Mouse (Mus musculus): ENCODE data around the gene Trem2.

GRCm38 (mm10) chr17:48357892-48358291 is 11.7 kb downstream of the Trem2 start:
- TF ChIP-seq CTCF (IDR thresholded peaks at IDR 0.05; ENCODE audit: borderline replicate concordance, insufficient read depth, low read depth, low read length): no peak
- no peak for TF ChIP-seq POLR2A (IDR thresholded peaks at IDR 0.05; ENCODE audit: borderline replicate concordance, insufficient read depth, low read length)
